Mouse (Mus musculus): ENCODE measurements around the gene Olfr1357.

DNA sequence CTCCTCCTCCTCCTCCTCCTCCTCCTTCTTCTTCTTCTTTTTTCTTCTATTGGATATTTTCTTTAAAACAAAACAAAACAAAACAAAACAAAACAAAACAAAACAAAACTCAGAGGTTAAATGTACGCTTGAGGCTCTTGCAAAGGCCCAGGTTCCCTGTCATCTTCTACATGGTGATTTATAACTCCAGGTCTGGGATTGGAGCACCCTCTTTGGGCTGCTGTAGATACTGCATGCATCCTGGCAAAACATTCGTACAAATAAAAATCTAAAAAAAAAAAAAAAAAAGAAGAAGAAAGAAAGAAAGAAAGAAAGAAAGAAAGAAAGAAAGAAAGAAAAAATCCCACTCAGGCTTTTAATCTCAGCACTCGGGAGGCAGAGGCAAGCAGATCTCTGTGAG is 12.8 kb downstream of the Olfr1357 start:
- TF ChIP-seq CTCF (conservative IDR thresholded peaks at IDR 0.05; ENCODE audit: low read length) (0 out of 2 replicates have a peak, but pooled peaks have one; percentile 24), NANOG (IDR thresholded peaks at IDR 0.05; ENCODE audit: borderline replicate concordance, low read length) (no peak)

All from E14TG2a.4 (cell line).